Mouse (Mus musculus) MEL (cell line): Measurements from ENCODE around the gene Carm1. TPM values are rescaled to one million over a fixed set of nuclear protein-coding genes. Genes with fewer than 3 reads are reported as not detected.

Experiments used
- DNase-seq: peaks from one replicate; pipeline ENCODE4 v3.0.0; 2011; ENCODE audit warnings: low read depth, low spot score
- H3K27ac ChIP-seq: 2 replicates; pipeline ENCODE4 v1.5.1; 2012; ENCODE audit warnings: low read depth, mild to moderate bottlenecking, control low read depth, low read length, moderate library complexity; ENCODE audit not compliant: control insufficient read depth
- H3K27me3 ChIP-seq, 2 experiments: fragments of 150-350 bp in 1 of 2; sonication (generic) in 1 of 2; 2 replicates each; pipeline ENCODE4 v1.6.1; 2012; ENCODE audit warnings: low read length in 2 of 2, mild to moderate bottlenecking in 2 of 2, improper control_type of control experiment in 1 of 2, moderate library complexity in 1 of 2; ENCODE audit not compliant: insufficient read depth in 2 of 2, control insufficient read depth in 1 of 2
- H3K36me3 ChIP-seq, 2 experiments: 2 replicates each; pipeline ENCODE4 v1.6.1; 2012 to 2014; ENCODE audit warnings: low read length in 2 of 2, improper control_type of control experiment in 1 of 2, inconsistent platforms in 1 of 2, mild to moderate bottlenecking in 1 of 2; ENCODE audit not compliant: insufficient read depth in 2 of 2, control insufficient read depth in 1 of 2
- H3K4me1 ChIP-seq, 2 experiments: fragments of 150-350 bp in 1 of 2; sonication (generic) in 1 of 2; 2 replicates each; pipeline ENCODE4 v1.6.1; 2012; ENCODE audit warnings: low read length in 2 of 2, improper control_type of control experiment in 1 of 2, mild to moderate bottlenecking in 1 of 2; ENCODE audit not compliant: insufficient read depth in 2 of 2, control insufficient read depth in 1 of 2
- H3K4me3 ChIP-seq, 2 experiments: fragments of 150-350 bp in 1 of 2; sonication (generic) in 1 of 2; 2 replicates each; pipeline ENCODE4 v1.5.1; 2012; ENCODE audit warnings: low read depth in 2 of 2, low read length in 2 of 2, mild to moderate bottlenecking in 2 of 2, moderate library complexity in 2 of 2, control low read depth in 1 of 2, improper control_type of control experiment in 1 of 2; ENCODE audit not compliant: control insufficient read depth in 1 of 2, insufficient read depth in 1 of 2
- H3K79me2 ChIP-seq: 2 replicates; pipeline ENCODE4 v1.6.1; 2012; ENCODE audit warnings: mild to moderate bottlenecking, low read length, moderate library complexity; ENCODE audit not compliant: control insufficient read depth, poor library complexity, insufficient read depth
- H3K9ac ChIP-seq: 2 replicates; pipeline ENCODE4 v1.6.1; 2012; ENCODE audit warnings: low read depth, mild to moderate bottlenecking, control low read depth, low read length, moderate library complexity; ENCODE audit not compliant: control insufficient read depth, poor library complexity, severe bottlenecking
- H3K9me3 ChIP-seq: fragments of 150-350 bp; sonication (generic); replicated peaks from 2 replicates; pipeline ENCODE4 v1.6.1; 2012; ENCODE audit warnings: mild to moderate bottlenecking, low read length, improper control_type of control experiment, moderate library complexity; ENCODE audit not compliant: insufficient read depth
- CHD1 ChIP-seq: IDR thresholded peaks from 2 replicates; pipeline ENCODE4 v1.6.1; 2012; ENCODE audit warnings: low read depth, mild to moderate bottlenecking, inconsistent platforms, low read length, improper control_type of control experiment
- CHD2 ChIP-seq: IDR thresholded peaks from 2 replicates; pipeline ENCODE4 v1.6.1; 2011; ENCODE audit warnings: low read length, improper control_type of control experiment
- CTCF ChIP-seq, 3 experiments: IDR thresholded peaks in 2 of 3; conservative IDR thresholded peaks in 1 of 3; 2 replicates each; pipeline ENCODE4 v1.5.1; 2011 to 2012; ENCODE audit warnings: low read length in 3 of 3, low read depth in 2 of 3, mild to moderate bottlenecking in 2 of 3, improper control_type of control experiment in 1 of 3, inconsistent platforms in 1 of 3, mixed read lengths in 1 of 3, moderate library complexity in 1 of 3; ENCODE audit not compliant: control insufficient read depth in 1 of 3, insufficient read depth in 1 of 3, poor library complexity in 1 of 3, severe bottlenecking in 1 of 3
- E2F4 ChIP-seq: IDR thresholded peaks from 2 replicates; pipeline ENCODE4 v1.6.1; 2011; ENCODE audit warnings: low read depth, low read length, improper control_type of control experiment, borderline replicate concordance
- ELF1 ChIP-seq: IDR thresholded peaks from 2 replicates; pipeline ENCODE4 v1.6.1; 2014; ENCODE audit warnings: low read depth, mild to moderate bottlenecking, inconsistent platforms, low read length, improper control_type of control experiment, moderate library complexity
- KAT2A ChIP-seq: conservative IDR thresholded peaks from 2 replicates; pipeline ENCODE4 v1.6.1; 2012; ENCODE audit warnings: low read depth, low read length, improper control_type of control experiment, inconsistent platforms
- MAFK ChIP-seq: IDR thresholded peaks from 2 replicates; pipeline ENCODE4 v1.6.1; 2011; ENCODE audit warnings: low read depth, mild to moderate bottlenecking, low read length, improper control_type of control experiment, borderline replicate concordance
- MAX ChIP-seq: IDR thresholded peaks from 2 replicates; pipeline ENCODE4 v1.6.1; 2011; ENCODE audit warnings: low read length, improper control_type of control experiment
- MXI1 ChIP-seq: IDR thresholded peaks from 2 replicates; pipeline ENCODE4 v1.6.1; 2011; ENCODE audit warnings: mild to moderate bottlenecking, low read depth, low read length, improper control_type of control experiment
- MYC ChIP-seq: IDR thresholded peaks from 2 replicates; pipeline ENCODE4 v1.6.1; 2011; ENCODE audit warnings: low read depth, mild to moderate bottlenecking, low read length, improper control_type of control experiment, moderate library complexity
- NELFE ChIP-seq: IDR thresholded peaks from 2 replicates; pipeline ENCODE4 v1.6.1; 2011; ENCODE audit warnings: low read depth, low read length, improper control_type of control experiment
- NRF1 ChIP-seq: IDR thresholded peaks from 2 replicates; pipeline ENCODE4 v1.6.1; 2014; ENCODE audit warnings: low read depth, mild to moderate bottlenecking, inconsistent platforms, low read length, improper control_type of control experiment, moderate library complexity; ENCODE audit not compliant: poor library complexity, insufficient read depth, severe bottlenecking
- POLR2AphosphoS5 ChIP-seq: IDR thresholded peaks from 2 replicates; pipeline ENCODE4 v1.6.1; 2012; ENCODE audit warnings: low read depth, borderline replicate concordance, mild to moderate bottlenecking, inconsistent platforms, low read length, moderate library complexity, mixed read lengths
- SMC3 ChIP-seq: IDR thresholded peaks from 2 replicates; pipeline ENCODE4 v1.6.1; 2011; ENCODE audit warnings: low read depth, low read length, improper control_type of control experiment
- TAL1 ChIP-seq: IDR thresholded peaks from 2 replicates; pipeline ENCODE4 v1.6.1; 2012; ENCODE audit warnings: mild to moderate bottlenecking, inconsistent platforms, low read length, moderate library complexity, mixed read lengths
- TBP ChIP-seq: IDR thresholded peaks from 2 replicates; pipeline ENCODE4 v1.8.0; 2011; ENCODE audit warnings: low read depth, low read length, improper control_type of control experiment
- UBTF ChIP-seq: IDR thresholded peaks from 2 replicates; pipeline ENCODE4 v1.6.1; 2012; ENCODE audit warnings: low read depth, mild to moderate bottlenecking, inconsistent platforms, low read length, improper control_type of control experiment, moderate library complexity, borderline replicate concordance; ENCODE audit not compliant: insufficient read depth
- USF1 ChIP-seq: IDR thresholded peaks from 2 replicates; pipeline ENCODE4 v1.6.1; 2014; ENCODE audit warnings: low read depth, mild to moderate bottlenecking, inconsistent platforms, low read length, improper control_type of control experiment, moderate library complexity
- ZC3H11A ChIP-seq: IDR thresholded peaks from 2 replicates; pipeline ENCODE4 v1.6.1; 2012; ENCODE audit warnings: low read depth, mild to moderate bottlenecking, inconsistent platforms, low read length, improper control_type of control experiment
- ZKSCAN1 ChIP-seq: IDR thresholded peaks from 2 replicates; pipeline ENCODE4 v1.6.1; 2012; ENCODE audit warnings: low read depth, mild to moderate bottlenecking, inconsistent platforms, low read length, improper control_type of control experiment, moderate library complexity
- ZNF384 ChIP-seq: IDR thresholded peaks from 2 replicates; pipeline ENCODE4 v1.6.1; 2012; ENCODE audit warnings: low read depth, mild to moderate bottlenecking, inconsistent platforms, low read length, improper control_type of control experiment
- polyA plus RNA-seq, 2 experiments: library from polyadenylated mRNA; stranded (reverse) in 1 of 2; unstranded in 1 of 2; fragments of >175 nt in 1 of 2; fragments of >200 nt in 1 of 2; gene quantifications; 2 replicates each; pipeline versions ENCODE4 v1.2.1 to v1.2.4; 2012; ENCODE audit warnings: low replicate concordance in 2 of 2, low read depth in 1 of 2; ENCODE audit not compliant: insufficient read length in 2 of 2, insufficient read depth in 1 of 2, missing spikeins in 1 of 2
- total RNA-seq: library from RNA; depleted of rRNA; stranded (reverse); fragments of 300-350 nt; gene quantifications from 2 replicates; pipeline ENCODE4 v1.2.3, GENCODE M21; 2012

The Carm1 gene
- total and polyA plus RNA-seq, 3 experiments: 121 to 423 (median 121) TPM

DNA sequence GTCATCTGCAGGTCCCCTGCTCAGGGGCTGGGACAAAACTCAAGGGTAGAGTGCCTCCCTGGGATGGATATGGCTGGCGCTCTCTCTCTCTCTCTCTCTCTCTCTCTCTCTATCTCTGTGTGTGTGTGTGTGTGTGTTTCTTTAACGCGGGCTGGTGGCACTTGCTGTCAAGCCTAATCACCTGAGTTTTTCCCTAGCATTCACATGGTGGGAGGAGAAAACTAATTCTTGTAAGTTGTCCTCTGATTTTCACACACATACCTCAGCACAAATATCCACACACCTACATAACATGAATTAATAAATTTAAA, 20.1 kb upstream of the Carm1 start (continued):
- TF ChIP-seq KAT2A: no peak
- peak; percentile 22 for TF ChIP-seq SMC3
- no peak for TF ChIP-seq TAL1
- TF ChIP-seq ZKSCAN1: 0 out of 2 replicates have a peak, but pooled peaks have one; percentile 24
- peak; percentile 45; the same call in 1 of the 2 replicates for TF ChIP-seq MAX
- TF ChIP-seq CTCF (IDR thresholded peaks at IDR 0.05 in 2 of 3, conservative IDR thresholded peaks at IDR 0.05 in 1 of 3; ENCODE audit: control insufficient read depth in 1 of 3, insufficient read depth in 1 of 3, low read depth in 2 of 3, low read length in 3 of 3, poor library complexity in 1 of 3, severe bottlenecking in 1 of 3): no peak; a peak in 1 of 6 replicates
- TF ChIP-seq, all 39 proteins: peak for 12

DNA sequence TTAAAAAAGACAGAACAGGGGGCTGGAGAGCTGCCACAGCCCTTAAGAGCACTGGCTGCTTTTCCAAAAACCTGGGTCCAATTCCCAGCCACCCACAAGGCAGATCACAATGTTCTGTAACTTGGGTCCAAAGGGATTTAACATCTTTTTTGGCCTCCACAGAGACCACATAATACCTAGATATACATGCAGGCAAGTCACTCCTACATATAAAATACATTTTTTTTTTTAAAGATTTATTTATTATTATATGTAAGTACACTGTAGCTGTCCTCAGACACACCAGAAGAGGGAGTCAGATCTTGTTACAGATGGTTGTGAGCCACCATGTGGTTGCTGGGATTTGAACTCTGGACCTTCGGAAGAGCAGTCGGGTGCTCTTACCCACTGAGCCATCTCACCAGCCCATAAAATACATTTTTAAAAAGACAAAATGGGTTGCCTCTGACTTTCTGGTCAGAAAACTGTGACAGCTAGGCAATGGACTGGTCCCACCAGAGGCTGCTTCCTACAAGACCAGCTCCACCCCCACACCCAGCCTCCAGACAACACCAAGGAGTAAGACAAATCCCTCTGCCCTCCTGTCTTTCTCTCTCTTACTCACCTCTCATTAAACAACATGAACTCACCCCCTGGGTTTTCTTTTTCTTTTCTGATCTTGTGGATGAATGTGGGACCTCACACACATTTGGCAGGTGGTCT, 19.4 kb upstream of the Carm1 start:
- Histone ChIP-seq H3K4me1 (peaks cover 12 to 39% of the 10 kb centered on the region in 2 experiments), H3K9ac (peak overlapping the region; percentile 53), H3K4me3 (peak overlapping the region; percentile 10 to 50), H3K9me3 (no peaks in the 10 kb centered on the region), H3K36me3 (peaks cover 0 to 30% of the 10 kb centered on the region in 2 experiments; a peak in 2 of 4 replicates), H3K27me3 (no peaks in the 10 kb centered on the region), H3K27ac (peak overlapping the region; percentile 82), H3K79me2 (no peaks in the 10 kb centered on the region; the same call in 1 of the 2 replicates)
- TF ChIP-seq ZNF384: peak; percentile 71
- TF ChIP-seq CTCF (IDR thresholded peaks at IDR 0.05 in 2 of 3, conservative IDR thresholded peaks at IDR 0.05 in 1 of 3; ENCODE audit: control insufficient read depth in 1 of 3, insufficient read depth in 1 of 3, low read depth in 2 of 3, low read length in 3 of 3, poor library complexity in 1 of 3, severe bottlenecking in 1 of 3): peak in 2 of 3 experiments; percentile 6 to 15; a peak in 3 of 6 replicates
- TF ChIP-seq UBTF: peak; percentile 56; the same call in 1 of the 2 replicates
- TF ChIP-seq ELF1: peak; percentile 59; the same call in 1 of the 2 replicates
- TF ChIP-seq NELFE: no peak
- TF ChIP-seq CHD1: peak; percentile 69; the same call in 1 of the 2 replicates
- TF ChIP-seq E2F4: 0 out of 2 replicates have a peak, but pooled peaks have one; percentile 49
- 0 out of 2 replicates have a peak, but pooled peaks have one; percentile 1 for TF ChIP-seq MXI1
- TF ChIP-seq CHD2: no peak
- no peak for TF ChIP-seq POLR2AphosphoS5
- TF ChIP-seq ZC3H11A: no peak
- TF ChIP-seq USF1: no peak
- peak; percentile 96 for TF ChIP-seq TBP
- peak; percentile 92 for TF ChIP-seq MAFK
- no peak for TF ChIP-seq NRF1
- TF ChIP-seq MYC: peak; percentile 83
- peak; percentile 92 for DNase-seq
